Mouse (Mus musculus): ENCODE results near the gene Csf2rb. TPM values are rescaled to one million over a fixed set of nuclear protein-coding genes. Genes with fewer than 3 reads are reported as not detected.

Csf2rb gene
- polyA plus RNA-seq, 1 experiment from 2014 or later: 0.44 TPM

DNA sequence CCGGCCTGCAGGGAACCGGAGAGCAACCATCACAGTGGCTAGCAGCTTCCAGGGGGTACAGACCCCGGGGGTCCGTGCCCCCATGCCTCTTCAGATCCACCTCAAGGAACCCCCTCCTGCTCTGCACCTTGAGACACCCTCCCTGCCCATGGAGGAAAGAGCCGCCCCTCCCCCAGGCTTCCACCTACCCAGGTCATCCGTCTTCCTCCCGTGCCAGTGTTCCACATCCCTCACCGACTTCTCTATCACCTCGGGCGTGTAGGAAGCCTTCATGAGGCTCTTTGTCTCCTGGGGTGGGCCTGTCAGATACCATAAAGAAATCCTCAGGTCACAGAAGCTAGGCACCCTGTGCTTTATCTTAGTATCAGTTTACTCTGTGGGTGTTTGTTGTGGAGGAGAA, 53.0 kb downstream of the Csf2rb start:
- DNase-seq (ENCODE audit: low spot score): no peak
- H3K4me1 ChIP-seq (ENCODE audit: control insufficient read depth, insufficient read depth, low read length): peaks cover under 1% of the 10 kb centered on the region; the same call in 1 of the 2 replicates
- H3K4me3 ChIP-seq (ENCODE audit: low read depth, low read length): no peak overlapping the region
- H3K9ac ChIP-seq (ENCODE audit: low read length): no peak overlapping the region
- 87% methylated on average over 10 of the region's 10 CpGs for WGBS
- H3K27ac ChIP-seq (ENCODE audit: low read depth, low read length): no peak overlapping the region
- no peaks in the 10 kb centered on the region for H3K27me3 ChIP-seq (replicated peaks; ENCODE audit: control insufficient read depth, insufficient read depth, low read length)
- no peaks in the 10 kb centered on the region for H3K36me3 ChIP-seq (ENCODE audit: control insufficient read depth, insufficient read depth, low read length)
- no peaks in the 10 kb centered on the region for H3K9me3 ChIP-seq (replicated peaks; ENCODE audit: control insufficient read depth, low read length)
- no peak overlapping the region for H3K4me2 ChIP-seq (ENCODE audit: low read length)
- ATAC-seq: no peak

DNA sequence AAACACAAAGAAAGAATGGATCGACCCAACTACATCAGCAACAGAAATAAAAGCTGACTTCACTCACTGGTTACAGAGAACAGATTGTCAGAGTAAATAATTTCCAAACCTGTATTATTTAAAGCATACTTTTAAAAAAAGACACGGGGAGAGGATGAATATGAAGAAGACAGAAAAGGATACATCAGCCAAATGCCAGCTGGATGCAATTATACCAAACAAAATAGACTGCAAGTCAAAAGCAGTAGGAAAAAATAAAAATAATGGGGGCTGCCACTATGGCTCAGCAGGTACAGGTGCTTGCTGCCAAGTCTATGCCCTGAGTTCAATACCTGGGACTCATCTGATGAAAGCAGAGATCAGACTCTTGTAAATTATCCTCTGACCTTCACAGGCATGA, 54.7 kb downstream of the Csf2rb start:
- Histone ChIP-seq H3K9me3 (replicated peaks; ENCODE audit: control insufficient read depth, low read length) (no peaks in the 10 kb centered on the region), H3K27me3 (replicated peaks; ENCODE audit: control insufficient read depth, insufficient read depth, low read length) (no peaks in the 10 kb centered on the region), H3K4me1 (ENCODE audit: control insufficient read depth, insufficient read depth, low read length) (peaks cover 7% of the 10 kb centered on the region; the same call in 1 of the 2 replicates), H3K4me2 (ENCODE audit: low read length) (no peak overlapping the region), H3K4me3 (ENCODE audit: low read depth, low read length) (no peak overlapping the region), H3K9ac (ENCODE audit: low read length) (no peak overlapping the region), H3K27ac (ENCODE audit: low read depth, low read length) (no peak overlapping the region), H3K36me3 (ENCODE audit: control insufficient read depth, insufficient read depth, low read length) (no peaks in the 10 kb centered on the region)
- DNase-seq (ENCODE audit: low spot score) (no peak), ATAC-seq (no peak)
- WGBS: 72% methylated on average over 2 of the region's 2 CpGs

DNA sequence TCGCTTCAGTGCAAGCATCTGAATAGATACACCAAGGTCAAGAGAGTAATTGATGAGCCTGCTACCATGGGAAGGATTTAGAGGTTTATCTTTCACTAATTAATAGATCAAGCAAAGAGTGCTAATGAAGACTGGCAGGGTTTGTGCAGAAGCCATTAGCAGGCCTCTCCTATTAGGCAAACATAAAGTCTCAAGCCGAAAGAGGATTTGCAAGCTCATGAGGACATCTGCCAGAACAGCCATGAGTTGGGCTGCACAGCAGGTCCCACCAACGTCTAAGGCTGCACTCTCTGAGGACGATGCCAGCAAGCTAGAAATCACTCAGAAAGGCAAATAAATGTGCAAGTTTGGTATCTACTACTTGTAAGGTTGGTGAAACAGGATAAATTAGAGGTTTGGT, 55.2 kb downstream of the Csf2rb start:
- Histone ChIP-seq H3K27ac (ENCODE audit: low read depth, low read length) (no peak overlapping the region), H3K4me2 (ENCODE audit: low read length) (no peak overlapping the region), H3K4me1 (ENCODE audit: control insufficient read depth, insufficient read depth, low read length) (peaks cover 7% of the 10 kb centered on the region; the same call in 1 of the 2 replicates), H3K36me3 (ENCODE audit: control insufficient read depth, insufficient read depth, low read length) (no peaks in the 10 kb centered on the region), H3K27me3 (replicated peaks; ENCODE audit: control insufficient read depth, insufficient read depth, low read length) (no peaks in the 10 kb centered on the region), H3K4me3 (ENCODE audit: low read depth, low read length) (no peak overlapping the region), H3K9me3 (replicated peaks; ENCODE audit: control insufficient read depth, low read length) (no peaks in the 10 kb centered on the region), H3K9ac (ENCODE audit: low read length) (no peak overlapping the region)
- DNase-seq (ENCODE audit: low spot score) (peak; percentile 49), ATAC-seq (no peak)
- WGBS: 28% methylated on average over 4 of the region's 4 CpGs

DNA sequence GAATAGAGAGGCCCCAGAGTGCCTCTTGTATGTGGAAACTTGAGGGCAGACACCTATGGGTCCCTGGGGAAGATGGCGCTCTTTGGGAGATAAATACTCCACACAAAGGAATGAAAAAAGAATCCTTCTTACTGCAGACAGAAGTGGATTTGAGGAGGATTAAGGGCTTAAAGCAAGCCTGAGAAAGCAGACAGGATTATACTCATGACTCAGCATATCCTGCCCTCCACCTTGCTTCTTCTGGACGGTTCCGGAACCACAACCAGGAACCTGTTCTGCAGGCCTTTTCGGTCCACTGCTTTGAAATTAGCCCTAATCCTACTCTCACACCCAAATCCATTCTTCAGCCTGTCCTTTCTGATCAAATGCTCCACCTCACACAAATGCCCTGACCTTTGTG, 56.6 kb downstream of the Csf2rb start:
- H3K4me1 ChIP-seq (ENCODE audit: control insufficient read depth, insufficient read depth, low read length): peaks cover 7% of the 10 kb centered on the region; the same call in 1 of the 2 replicates
- DNase-seq (ENCODE audit: low spot score) (no peak), ATAC-seq (no peak)
- H3K4me3 ChIP-seq (ENCODE audit: low read depth, low read length): no peak overlapping the region
- H3K9me3 ChIP-seq (replicated peaks; ENCODE audit: control insufficient read depth, low read length): no peaks in the 10 kb centered on the region
- H3K9ac ChIP-seq (ENCODE audit: low read length): no peak overlapping the region
- no peaks in the 10 kb centered on the region for H3K36me3 ChIP-seq (ENCODE audit: control insufficient read depth, insufficient read depth, low read length)
- WGBS: 80% methylated on average over 4 of the region's 4 CpGs
- H3K27ac ChIP-seq (ENCODE audit: low read depth, low read length): no peak overlapping the region
- H3K4me2 ChIP-seq (ENCODE audit: low read length): no peak overlapping the region
- H3K27me3 ChIP-seq (replicated peaks; ENCODE audit: control insufficient read depth, insufficient read depth, low read length): no peaks in the 10 kb centered on the region

DNA sequence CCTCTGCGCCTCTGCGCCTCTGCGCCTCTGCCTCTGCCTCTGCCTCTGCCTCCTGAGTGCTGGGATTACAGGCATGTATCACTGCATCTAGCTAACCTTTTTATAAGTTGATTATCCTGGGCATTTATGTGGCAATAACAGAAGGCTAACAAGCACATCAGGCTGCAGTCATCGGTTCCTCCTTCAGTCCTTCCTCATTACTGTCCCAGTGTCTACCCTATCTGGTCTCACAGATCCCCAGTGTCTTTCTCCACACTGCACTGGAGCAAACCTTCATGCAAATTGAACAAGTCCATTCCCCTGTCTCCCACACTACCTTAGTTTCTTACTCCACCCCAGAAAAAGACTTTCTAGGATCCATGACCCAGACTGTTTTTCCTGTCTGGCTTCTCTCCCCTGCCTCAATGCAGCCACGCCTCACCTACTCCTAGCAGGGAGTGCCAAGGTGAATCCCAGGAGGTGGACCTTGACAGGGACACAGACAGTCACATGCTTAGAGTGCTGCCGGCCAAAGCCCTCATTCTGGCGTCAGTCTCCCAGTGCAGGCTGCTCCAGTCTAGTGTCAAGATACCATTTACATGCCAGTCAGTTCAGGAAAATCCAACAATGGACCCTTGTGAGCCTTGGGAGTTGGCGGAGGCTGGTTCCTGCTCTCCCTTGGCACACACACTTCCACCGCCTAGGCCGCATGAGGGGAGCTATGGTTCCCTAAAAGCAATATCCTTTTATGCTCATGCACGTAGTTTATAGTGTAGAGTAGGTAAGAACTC, 58.1 kb downstream of the Csf2rb start:
- peak overlapping the region; percentile 68 for H3K27ac ChIP-seq (ENCODE audit: low read depth, low read length)
- no peaks in the 10 kb centered on the region for H3K36me3 ChIP-seq (ENCODE audit: control insufficient read depth, insufficient read depth, low read length)
- H3K4me3 ChIP-seq (ENCODE audit: low read depth, low read length): no peak overlapping the region
- peaks cover 7% of the 10 kb centered on the region; the same call in 1 of the 2 replicates for H3K4me1 ChIP-seq (ENCODE audit: control insufficient read depth, insufficient read depth, low read length)
- peak; percentile 71 for DNase-seq (ENCODE audit: low spot score)
- H3K9ac ChIP-seq (ENCODE audit: low read length): no peak overlapping the region
- no peaks in the 10 kb centered on the region for H3K9me3 ChIP-seq (replicated peaks; ENCODE audit: control insufficient read depth, low read length)
- peak; percentile 85 for ATAC-seq
- no peaks in the 10 kb centered on the region for H3K27me3 ChIP-seq (replicated peaks; ENCODE audit: control insufficient read depth, insufficient read depth, low read length)
- 60% methylated on average over 11 of the region's 11 CpGs for WGBS
- no peak overlapping the region for H3K4me2 ChIP-seq (ENCODE audit: low read length)

DNA sequence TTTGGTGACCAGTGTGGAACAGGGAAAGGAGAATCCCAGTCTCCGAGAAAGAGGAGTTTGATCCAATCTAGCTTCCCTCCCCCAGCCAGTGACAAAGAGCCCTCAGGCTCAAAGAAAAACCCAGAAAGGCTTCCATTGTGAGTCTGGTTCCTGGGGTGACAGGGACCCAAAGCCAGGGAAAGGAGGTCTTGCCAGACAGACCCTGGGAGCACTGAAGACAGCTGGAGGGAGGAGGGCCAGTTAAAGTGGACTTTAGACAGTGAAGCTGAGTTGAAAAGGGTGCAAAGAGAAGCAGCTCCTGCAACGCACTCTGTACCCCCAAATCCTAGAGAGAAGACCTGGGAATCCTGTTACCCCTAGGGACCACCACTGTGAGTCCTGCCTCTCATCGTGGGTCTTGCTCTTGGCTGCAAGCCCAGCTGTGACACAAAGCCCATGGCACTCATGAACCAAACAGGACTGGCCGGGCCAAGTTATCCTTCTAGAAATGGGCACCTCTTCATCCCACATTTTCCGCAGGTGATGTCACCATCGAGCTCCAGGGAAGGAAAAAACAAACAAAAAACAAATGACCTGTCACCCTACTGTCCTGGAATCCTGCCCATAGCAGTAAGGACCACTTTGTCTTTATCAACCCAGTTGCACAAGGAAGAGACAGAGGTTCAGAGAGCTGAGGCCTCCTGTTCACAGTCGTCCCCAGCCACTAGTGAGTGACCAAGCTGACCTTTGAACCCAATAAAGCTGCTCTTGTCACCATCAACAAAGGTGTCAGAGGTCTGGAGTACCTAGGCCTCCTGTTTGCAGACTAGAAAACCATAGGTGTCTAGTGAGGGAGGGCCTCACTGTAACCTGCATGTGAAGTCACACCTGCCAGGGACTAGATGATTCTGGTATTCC, 58.9 kb downstream of the Csf2rb start:
- no peaks in the 10 kb centered on the region for H3K27me3 ChIP-seq (replicated peaks; ENCODE audit: control insufficient read depth, insufficient read depth, low read length)
- peak; percentile 66 for DNase-seq (ENCODE audit: low spot score)
- peak overlapping the region; percentile 61 for H3K27ac ChIP-seq (ENCODE audit: low read depth, low read length)
- ATAC-seq: peak; percentile 69
- H3K4me1 ChIP-seq (ENCODE audit: control insufficient read depth, insufficient read depth, low read length): peaks cover 7% of the 10 kb centered on the region; the same call in 1 of the 2 replicates
- H3K36me3 ChIP-seq (ENCODE audit: control insufficient read depth, insufficient read depth, low read length): no peaks in the 10 kb centered on the region
- H3K4me2 ChIP-seq (ENCODE audit: low read length): no peak overlapping the region
- no peaks in the 10 kb centered on the region for H3K9me3 ChIP-seq (replicated peaks; ENCODE audit: control insufficient read depth, low read length)
- H3K4me3 ChIP-seq (ENCODE audit: low read depth, low read length): no peak overlapping the region
- H3K9ac ChIP-seq (ENCODE audit: low read length): no peak overlapping the region
- 45% methylated on average over 7 of the region's 7 CpGs for WGBS

DNA sequence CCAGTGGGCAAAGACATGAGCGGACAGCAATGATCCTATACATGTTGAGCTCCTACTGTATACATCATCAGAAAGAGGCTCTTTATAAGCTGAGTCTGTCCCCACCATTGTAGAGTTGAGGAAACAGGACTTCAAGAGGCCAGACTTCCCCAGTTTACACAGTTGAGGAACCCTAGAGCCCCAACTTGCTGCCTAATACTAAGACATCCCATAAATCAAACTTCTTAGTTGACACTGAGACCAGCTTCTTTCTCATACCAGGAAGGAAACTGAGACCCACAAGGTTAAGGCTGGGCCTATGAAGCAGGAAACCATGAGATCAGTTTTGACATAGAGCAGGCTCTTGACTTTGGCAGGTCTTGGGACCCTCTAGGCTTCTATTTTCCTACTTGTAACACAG, 60.0 kb downstream of the Csf2rb start:
- no peaks in the 10 kb centered on the region for H3K27me3 ChIP-seq (replicated peaks; ENCODE audit: control insufficient read depth, insufficient read depth, low read length)
- no peak for DNase-seq (ENCODE audit: low spot score)
- H3K9ac ChIP-seq (ENCODE audit: low read length): no peak overlapping the region
- no peaks in the 10 kb centered on the region for H3K9me3 ChIP-seq (replicated peaks; ENCODE audit: control insufficient read depth, low read length)
- no peak overlapping the region for H3K4me2 ChIP-seq (ENCODE audit: low read length)
- H3K27ac ChIP-seq (ENCODE audit: low read depth, low read length): no peak overlapping the region
- 91% methylated on average over 1 of the region's 1 CpGs for WGBS
- no peak overlapping the region for H3K4me3 ChIP-seq (ENCODE audit: low read depth, low read length)
- no peaks in the 10 kb centered on the region for H3K36me3 ChIP-seq (ENCODE audit: control insufficient read depth, insufficient read depth, low read length)
- no peak for ATAC-seq
- H3K4me1 ChIP-seq (ENCODE audit: control insufficient read depth, insufficient read depth, low read length): peaks cover 7% of the 10 kb centered on the region; the same call in 1 of the 2 replicates

DNA sequence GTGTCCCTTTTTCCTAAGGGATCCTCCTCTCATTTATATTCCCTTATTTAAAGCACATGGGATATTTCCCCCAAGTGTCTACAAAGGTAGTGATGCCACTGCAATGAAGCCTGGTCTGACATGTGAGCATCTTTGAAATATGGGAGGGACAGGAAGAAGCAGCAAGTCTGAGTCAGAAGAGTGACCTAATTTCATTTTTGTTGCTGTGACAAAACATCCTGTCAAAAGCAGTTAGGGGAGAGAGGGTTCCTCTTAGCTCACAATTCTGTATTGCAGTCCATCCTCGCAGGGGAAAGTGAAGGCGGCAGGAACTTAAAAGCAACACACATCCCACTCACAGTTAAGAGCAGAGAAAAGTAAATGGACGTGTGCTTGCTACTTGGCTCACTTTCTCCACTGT, 65.3 kb downstream of the Csf2rb start:
- H3K27me3 ChIP-seq (replicated peaks; ENCODE audit: control insufficient read depth, insufficient read depth, low read length): no peaks in the 10 kb centered on the region
- H3K36me3 ChIP-seq (ENCODE audit: control insufficient read depth, insufficient read depth, low read length): no peaks in the 10 kb centered on the region
- H3K27ac ChIP-seq (ENCODE audit: low read depth, low read length): no peak overlapping the region
- WGBS: 86% methylated on average over 3 of the region's 3 CpGs
- no peak overlapping the region for H3K4me2 ChIP-seq (ENCODE audit: low read length)
- no peaks in the 10 kb centered on the region for H3K4me1 ChIP-seq (ENCODE audit: control insufficient read depth, insufficient read depth, low read length)
- no peak overlapping the region for H3K4me3 ChIP-seq (ENCODE audit: low read depth, low read length)
- no peak for DNase-seq (ENCODE audit: low spot score)
- H3K9ac ChIP-seq (ENCODE audit: low read length): no peak overlapping the region
- ATAC-seq: no peak
- no peaks in the 10 kb centered on the region for H3K9me3 ChIP-seq (replicated peaks; ENCODE audit: control insufficient read depth, low read length)
